Mouse (Mus musculus) embryonic facial prominence, embryonic 13.5 days (tissue): ENCODE results near the gene Trim38. TPM values are rescaled to one million over a fixed set of nuclear protein-coding genes. Genes with fewer than 3 reads are reported as not detected.

Experiments used
- ATAC-seq: fragments of 200-750 bp; cut with Nextera tagmentation; 2 replicates; pipeline ENCODE4 v1.8.0; 2017; ENCODE audit warnings: low read depth; ENCODE audit not compliant: insufficient number of reproducible peaks, insufficient read depth, low FRiP score, low TSS enrichment
- H3K27ac ChIP-seq: fragments of 300-500 bp; sonication (generic); 2 replicates; pipeline ENCODE4 v1.5.1; 2015; ENCODE audit warnings: moderate library complexity, mild to moderate bottlenecking, inconsistent platforms
- H3K27me3 ChIP-seq: fragments of 300-500 bp; sonication (generic); 2 replicates; pipeline ENCODE4 v1.6.1; 2015; ENCODE audit warnings: mild to moderate bottlenecking, inconsistent platforms
- H3K36me3 ChIP-seq: fragments of 300-500 bp; sonication (generic); 2 replicates; pipeline ENCODE4 v1.6.1; 2015; ENCODE audit warnings: mild to moderate bottlenecking, inconsistent platforms
- H3K4me1 ChIP-seq: fragments of 300-500 bp; sonication (generic); 2 replicates; pipeline ENCODE4 v1.6.1; 2015; ENCODE audit warnings: inconsistent platforms
- H3K4me2 ChIP-seq: fragments of 300-500 bp; sonication (generic); 2 replicates; pipeline ENCODE4 v1.6.1; 2015; ENCODE audit warnings: moderate library complexity, mild to moderate bottlenecking, inconsistent platforms
- H3K4me3 ChIP-seq: fragments of 300-500 bp; sonication (generic); 2 replicates; pipeline ENCODE4 v1.5.1; 2015; ENCODE audit warnings: mild to moderate bottlenecking, inconsistent platforms
- H3K9ac ChIP-seq: fragments of 300-500 bp; sonication (generic); 2 replicates; pipeline ENCODE4 v1.6.1; 2015; ENCODE audit warnings: mild to moderate bottlenecking, inconsistent platforms
- H3K9me3 ChIP-seq: fragments of 300-500 bp; sonication (generic); 2 replicates; pipeline ENCODE4 v1.6.1; 2016; ENCODE audit warnings: inconsistent platforms
- WGBS: fragments of 180-500 bp; shearing (Covaris S2); methylation state at CpG from one replicate; pipeline ENCODE4 v1.1.7; 2015; ENCODE audit warnings: mixed read lengths; 5-methylcytosine and 5-hydroxymethylcytosine counted together
- microRNA-seq: library from miRNA; unstranded; fragments of <30 nt; microRNA quantifications from one replicate; pipeline ENCODE4, GENCODE M21; 2016
- polyA plus RNA-seq: library from polyadenylated mRNA; unstranded; fragments of >200 nt; fragmentation: Nextera tagmentation; extraction: Ambion mirVana; gene quantifications from 2 replicates; pipeline ENCODE4 v1.2.1, GENCODE M21; 2015

Gene Trim38
- polyA plus RNA-seq, 1 experiment from 2014 or later, result not detected

DNA sequence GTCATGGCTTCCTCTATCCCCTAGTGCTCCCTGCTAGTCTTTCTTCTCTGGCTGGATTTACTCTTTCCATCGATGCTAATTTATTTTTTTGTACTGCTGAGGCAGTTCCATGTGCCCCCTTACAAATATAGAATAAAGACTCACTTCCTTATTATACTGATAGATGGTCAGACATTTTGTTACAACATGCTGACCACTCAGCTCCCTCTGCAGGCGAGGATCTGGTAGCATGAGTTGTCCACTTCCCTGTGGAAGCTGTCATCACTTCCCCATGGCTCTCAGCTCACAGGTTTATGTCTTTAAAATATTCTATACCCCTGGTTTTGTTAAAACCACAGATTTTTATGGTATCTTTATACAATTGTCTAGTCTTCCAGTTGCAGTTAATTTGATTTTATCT lies 46.4 kb downstream of the Trim38 start:
- H3K9me3 ChIP-seq, result no peaks in the 10 kb centered on the region
- no peak for ATAC-seq
- 73% methylated on average over 2 of the region's 2 CpGs for whole genome bisulfite sequencing
- H3K27me3 ChIP-seq, result no peaks in the 10 kb centered on the region
- H3K4me1 ChIP-seq, result no peaks in the 10 kb centered on the region
- H3K9ac ChIP-seq, result no peak overlapping the region
- no peak overlapping the region for H3K4me2 ChIP-seq
- no peak overlapping the region for H3K27ac ChIP-seq
- H3K36me3 ChIP-seq, result no peaks in the 10 kb centered on the region
- H3K4me3 ChIP-seq, result no peak overlapping the region

- Histone ChIP-seq H3K36me3 (no peaks in the 10 kb centered on the region), H3K9ac (no peak overlapping the region), H3K9me3 (no peaks in the 10 kb centered on the region), H3K27me3 (no peaks in the 10 kb centered on the region), H3K4me1 (no peaks in the 10 kb centered on the region), H3K4me3 (no peak overlapping the region), H3K4me2 (no peak overlapping the region), H3K27ac (no peak overlapping the region)
- no peak for ATAC-seq
- WGBS, result 62% methylated on average over 4 of the region's 4 CpGs
These were observed 50.6 kb downstream of the Trim38 start for GRCm38 (mm10) chr13:23820179-23820940.

DNA sequence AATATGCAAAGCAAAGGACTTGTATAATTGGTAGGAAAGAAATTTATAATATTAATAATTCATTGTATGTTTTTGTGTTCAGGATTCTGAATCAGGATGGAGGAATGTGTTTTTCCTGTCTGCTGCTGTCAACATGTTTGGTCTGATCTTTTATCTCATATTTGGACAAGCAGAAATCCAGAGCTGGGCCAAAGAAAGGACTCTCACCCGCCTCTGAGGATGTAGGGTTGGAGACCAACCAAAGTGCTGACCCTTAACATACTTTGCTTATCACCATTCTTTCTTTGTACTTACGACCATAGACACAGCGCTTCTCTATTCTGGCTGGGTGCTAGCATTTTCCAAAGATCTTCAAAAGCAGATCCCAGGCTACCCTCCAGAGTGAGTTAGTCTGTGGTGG lies 52.5 kb downstream of the Trim38 start:
- no peaks in the 10 kb centered on the region for H3K9me3 ChIP-seq
- WGBS, result 87% methylated on average over 3 of the region's 3 CpGs
- H3K27me3 ChIP-seq, result no peaks in the 10 kb centered on the region
- H3K4me2 ChIP-seq, result no peak overlapping the region
- no peak overlapping the region for H3K27ac ChIP-seq
- H3K4me1 ChIP-seq, result no peaks in the 10 kb centered on the region
- no peak for ATAC-seq
- H3K4me3 ChIP-seq, result no peak overlapping the region
- no peaks in the 10 kb centered on the region for H3K36me3 ChIP-seq
- H3K9ac ChIP-seq, result no peak overlapping the region

DNA sequence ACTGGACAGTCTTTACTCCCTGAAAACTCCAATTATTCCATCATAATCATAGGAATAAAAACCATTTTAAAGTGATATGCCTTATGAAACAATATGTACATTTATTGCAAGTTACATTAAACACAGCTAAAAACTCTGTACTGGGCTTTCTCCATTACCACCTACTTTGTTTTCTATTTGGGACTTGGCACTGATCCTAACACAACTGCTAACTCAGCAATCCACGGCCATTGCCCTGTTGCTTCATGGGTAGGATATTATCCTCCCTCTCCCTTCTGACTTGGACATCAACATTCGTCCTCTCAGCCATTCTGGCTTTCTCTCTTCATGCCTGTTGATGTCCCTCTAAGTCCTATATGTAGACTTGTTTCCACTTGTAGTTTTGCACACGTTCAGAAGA lies 56.9 kb downstream of the Trim38 start:
- no peak overlapping the region for H3K27ac ChIP-seq
- H3K9ac ChIP-seq, result no peak overlapping the region
- H3K4me1 ChIP-seq, result no peaks in the 10 kb centered on the region
- H3K27me3 ChIP-seq, result no peaks in the 10 kb centered on the region
- no peak overlapping the region for H3K4me2 ChIP-seq
- no peaks in the 10 kb centered on the region for H3K36me3 ChIP-seq
- H3K9me3 ChIP-seq, result no peaks in the 10 kb centered on the region
- H3K4me3 ChIP-seq, result no peak overlapping the region
- ATAC-seq, result no peak
- WGBS, result 69% methylated on average over 3 of the region's 3 CpGs

DNA sequence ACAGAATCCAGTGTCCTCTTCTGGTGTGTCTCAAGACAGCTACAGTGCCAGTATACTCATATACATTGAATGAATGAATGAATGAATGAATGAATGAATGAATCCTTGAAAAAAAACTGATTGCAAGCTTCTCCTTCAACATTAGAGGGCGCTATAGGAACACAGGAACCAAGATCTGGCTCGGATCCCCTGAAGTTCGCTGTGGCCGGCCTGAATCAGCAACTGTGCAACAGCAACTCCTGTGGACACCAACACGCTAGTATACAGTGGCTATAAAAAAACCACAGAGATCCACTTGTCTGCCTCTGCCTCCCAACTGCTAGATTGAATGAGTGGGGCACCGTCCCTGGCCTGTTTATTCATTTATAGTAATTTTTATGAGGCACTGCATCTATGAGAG lies 63.3 kb downstream of the Trim38 start:
- Histone ChIP-seq H3K36me3 (no peaks in the 10 kb centered on the region), H3K9me3 (no peaks in the 10 kb centered on the region), H3K4me2 (no peak overlapping the region), H3K27me3 (no peaks in the 10 kb centered on the region), H3K4me1 (no peaks in the 10 kb centered on the region), H3K27ac (no peak overlapping the region), H3K4me3 (no peak overlapping the region), H3K9ac (no peak overlapping the region)
- ATAC-seq, result no peak
- 12% methylated on average over 6 of the region's 6 CpGs for WGBS

- Histone ChIP-seq H3K4me3 (no peak overlapping the region), H3K27ac (no peak overlapping the region), H3K9ac (no peak overlapping the region), H3K36me3 (no peaks in the 10 kb centered on the region), H3K9me3 (no peaks in the 10 kb centered on the region), H3K4me1 (no peaks in the 10 kb centered on the region), H3K4me2 (no peak overlapping the region), H3K27me3 (no peaks in the 10 kb centered on the region)
- ATAC-seq, result no peak
- 82% methylated on average over 5 of the region's 5 CpGs for WGBS
These were observed 65.1 kb downstream of the Trim38 start for GRCm38 (mm10) chr13:23834836-23835235.

DNA sequence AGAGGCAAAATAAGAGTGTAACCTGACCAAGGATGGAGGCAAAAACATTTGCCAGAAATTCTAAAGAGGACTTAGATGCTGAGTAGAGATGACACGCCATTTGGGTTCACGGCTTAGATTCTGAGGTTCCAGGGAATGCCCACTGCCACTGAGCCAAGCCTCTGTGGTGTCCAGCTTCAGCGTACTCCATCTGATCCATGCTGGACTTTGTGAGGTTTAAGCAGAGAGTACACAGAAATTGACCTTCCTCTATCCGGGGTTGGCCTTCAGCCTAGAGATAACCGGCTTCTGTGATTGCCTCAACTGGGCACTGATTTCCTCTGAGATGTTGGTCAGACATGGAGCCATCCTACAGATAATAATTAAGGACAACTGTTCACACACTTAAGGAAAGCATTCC lies 66.9 kb downstream of the Trim38 start:
- WGBS, result 88% methylated on average over 5 of the region's 5 CpGs
- no peak for ATAC-seq
- Histone ChIP-seq H3K36me3 (no peaks in the 10 kb centered on the region), H3K4me3 (no peak overlapping the region), H3K9me3 (no peaks in the 10 kb centered on the region), H3K27ac (no peak overlapping the region), H3K4me1 (no peaks in the 10 kb centered on the region), H3K9ac (no peak overlapping the region), H3K4me2 (no peak overlapping the region), H3K27me3 (no peaks in the 10 kb centered on the region)

DNA sequence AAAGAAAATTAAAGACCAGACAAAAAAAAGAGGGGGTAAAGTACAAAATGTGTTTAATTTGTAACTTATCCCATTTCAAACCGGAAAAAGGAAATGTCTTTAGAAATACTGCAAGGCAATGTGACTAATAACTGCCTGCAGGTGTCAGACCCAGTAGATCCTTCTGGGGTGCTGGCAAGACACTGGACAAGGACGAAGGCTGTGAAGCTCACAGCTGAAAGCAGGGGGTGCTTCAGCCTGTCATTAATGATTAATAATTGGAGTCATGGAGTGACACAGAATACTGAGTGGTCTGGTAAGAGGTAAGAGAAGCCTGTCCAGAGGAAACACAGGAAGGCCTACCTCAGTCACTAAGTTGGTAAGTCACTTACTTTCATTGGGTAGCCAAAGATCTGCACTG lies 69.6 kb downstream of the Trim38 start, which contains the start of gene Slc17a3:
Gene Slc17a3 (plus strand): TSS at position 127 of the 400 bp plus-strand sequence.
- H3K4me2 ChIP-seq, result no peak within 1 kb of the TSS
- no peaks in the 10 kb centered on the region for H3K4me1 ChIP-seq
- ATAC-seq, result no peak
- H3K4me3 ChIP-seq, result no peak within 1 kb of the TSS
- no peaks in the 10 kb centered on the region for H3K27me3 ChIP-seq
- no peak within 1 kb of the TSS for H3K9ac ChIP-seq
- H3K27ac ChIP-seq, result no peak within 1 kb of the TSS
- H3K9me3 ChIP-seq, result no peaks in the 10 kb centered on the region
- 75% methylated on average over 2 of the region's 2 CpGs for WGBS
- H3K36me3 ChIP-seq, result no peaks in the 10 kb centered on the region

Small RNA genes lying within 50 kb of the gene (microRNA-seq; reads per million reads assigned to microRNA genes)
- gene Gm44314 (not detected), gene Gm44484 (not detected)

Other genes starting within 250 kb of the Trim38 start
- gene Hist1h4h, start 238.9 kb upstream of the Trim38 start, polyA plus RNA-seq, result 7.3 and 7.9 TPM in 2 replicates
- gene Hist1h2af, start 236.0 kb upstream of the Trim38 start, polyA plus RNA-seq, result 6.6 and 13.4 TPM in 2 replicates
- gene Hist1h3g, start 234.5 kb upstream of the Trim38 start, polyA plus RNA-seq, result 5.3 and 6.7 TPM in 2 replicates
- gene Hist1h2bh, start 226.5 kb upstream of the Trim38 start, polyA plus RNA-seq, result 0.98 and 1.4 TPM in 2 replicates
- 1.2 and 1.3 TPM in 2 replicates for gene Hist1h3f, start 225.9 kb upstream of the Trim38 start, polyA plus RNA-seq
- 2.9 TPM in 1 of 2 replicates, not detected in the other for gene Hist1h4f, start 218.3 kb upstream of the Trim38 start, polyA plus RNA-seq
- gene Hist1h1d, start 216.7 kb upstream of the Trim38 start, polyA plus RNA-seq, result 0.52 and 0.61 TPM in 2 replicates
- 5.8 and 8.7 TPM in 2 replicates for gene Hist1h3e, start 207.5 kb upstream of the Trim38 start, polyA plus RNA-seq
- 108 and 115 TPM in 2 replicates for gene Hist1h2ae, start 198.7 kb upstream of the Trim38 start, polyA plus RNA-seq
- 7.5 and 10.6 TPM in 2 replicates for gene Hist1h2bg, start 198.5 kb upstream of the Trim38 start, polyA plus RNA-seq
- 12.2 and 13.4 TPM in 2 replicates for gene Hist1h2bf, start 195.7 kb upstream of the Trim38 start, polyA plus RNA-seq
- gene Hist1h2ad, start 195.5 kb upstream of the Trim38 start, polyA plus RNA-seq, result 1.7 and 3.1 TPM in 2 replicates
- 7.6 and 8.4 TPM in 2 replicates for gene Hist1h3d, start 194.2 kb upstream of the Trim38 start, polyA plus RNA-seq
- gene Hist1h4d, start 188.3 kb upstream of the Trim38 start, polyA plus RNA-seq, result 141 and 160 TPM in 2 replicates
- gene Hist1h2be, start 148.8 kb upstream of the Trim38 start, polyA plus RNA-seq, result 3.3 and 4.1 TPM in 2 replicates
- gene Hist1h1e, start 147.4 kb upstream of the Trim38 start, polyA plus RNA-seq, result 24.8 and 26.3 TPM in 2 replicates
- gene Hist1h2ac, start 86.0 kb upstream of the Trim38 start, polyA plus RNA-seq, result 1.2 and 1.4 TPM in 2 replicates
- gene Hist1h2bc, start 85.7 kb upstream of the Trim38 start, polyA plus RNA-seq, result 37.5 and 39.3 TPM in 2 replicates
- not detected in 2 replicates for gene Hist1h1t, start 74.1 kb upstream of the Trim38 start, polyA plus RNA-seq
- 6.3 and 9.0 TPM in 2 replicates for gene Hist1h4c, start 71.5 kb upstream of the Trim38 start, polyA plus RNA-seq
- 5.1 and 6.5 TPM in 2 replicates for gene Hfe, start 59.1 kb upstream of the Trim38 start, polyA plus RNA-seq
- 25.0 and 28.9 TPM in 2 replicates for gene Hist1h1c, start 31.1 kb upstream of the Trim38 start, polyA plus RNA-seq
- 11.3 and 14.4 TPM in 2 replicates for gene Hist1h3c, start 24.3 kb upstream of the Trim38 start, polyA plus RNA-seq
- 3.5 and 4.2 TPM in 2 replicates for gene Hist1h2bb, start 23.2 kb upstream of the Trim38 start, polyA plus RNA-seq
- gene Hist1h2ab, start 18.8 kb upstream of the Trim38 start, polyA plus RNA-seq, result 53.1 and 58.6 TPM in 2 replicates
- gene Hist1h3b, start 17.6 kb upstream of the Trim38 start, polyA plus RNA-seq, result 15.6 and 18.1 TPM in 2 replicates
- gene Hist1h4b, start 12.9 kb upstream of the Trim38 start, polyA plus RNA-seq, result 7.6 and 9.2 TPM in 2 replicates
- gene Hist1h4a, start 8.7 kb upstream of the Trim38 start, polyA plus RNA-seq, result not detected in 2 replicates
- 5.8 and 8.6 TPM in 2 replicates for gene Hist1h3a, start 7.5 kb upstream of the Trim38 start, polyA plus RNA-seq
- 4.5 and 5.9 TPM in 2 replicates for gene Hist1h1a, start 6.2 kb upstream of the Trim38 start, polyA plus RNA-seq
- not detected in 2 replicates for gene Slc17a2, start 37.1 kb downstream of the Trim38 start, polyA plus RNA-seq
- gene Slc17a3, start 69.5 kb downstream of the Trim38 start, polyA plus RNA-seq, result not detected in 2 replicates
- not detected in 2 replicates for gene Slc17a1, start 97.8 kb downstream of the Trim38 start, polyA plus RNA-seq
- not detected in 2 replicates for gene Slc17a4, start 145.1 kb downstream of the Trim38 start, polyA plus RNA-seq
- not detected in 2 replicates for gene Hist1h2ba, start 164.2 kb downstream of the Trim38 start, polyA plus RNA-seq
- not detected in 2 replicates for gene Hist1h2aa, start 164.5 kb downstream of the Trim38 start, polyA plus RNA-seq
- gene Scgn, start 221.3 kb downstream of the Trim38 start, polyA plus RNA-seq, result not detected in 2 replicates